Mouse (Mus musculus) midbrain, embryonic 14.5 days (tissue): ENCODE results near the gene Nmur1. TPM values are rescaled to one million over a fixed set of nuclear protein-coding genes. Genes with fewer than 3 reads are reported as not detected.

ENCODE experiments used
- ATAC-seq: fragments of 200-750 bp; cut with Nextera tagmentation; 2 replicates; pipeline ENCODE4 v1.8.0; 2017; ENCODE audit warnings: moderate number of reproducible peaks, moderate library complexity; ENCODE audit not compliant: low FRiP score, low TSS enrichment
- DNase-seq: peaks from one replicate; pipeline ENCODE4 v3.0.0-alpha.2; 2015
- H3K27ac ChIP-seq: fragments of 300-500 bp; sonication (generic); replicated peaks from 2 replicates; pipeline ENCODE4 v1.5.1; 2014; ENCODE audit warnings: mild to moderate bottlenecking, low read depth, low read length, moderate library complexity
- H3K27me3 ChIP-seq: fragments of 300-500 bp; sonication (generic); 2 replicates; pipeline ENCODE4 v1.6.1; 2014; ENCODE audit warnings: low read length, control low read depth, mixed read lengths; ENCODE audit not compliant: control insufficient read depth, insufficient read depth
- H3K36me3 ChIP-seq: fragments of 300-500 bp; sonication (generic); 2 replicates; pipeline ENCODE4 v1.6.1; 2014; ENCODE audit warnings: low read length, control low read depth; ENCODE audit not compliant: control insufficient read depth, insufficient read depth
- H3K4me1 ChIP-seq: fragments of 300-500 bp; sonication (generic); 2 replicates; pipeline ENCODE4 v1.6.1; 2014; ENCODE audit warnings: mild to moderate bottlenecking, antibody characterized with exemption, low read length, control low read depth; ENCODE audit not compliant: control insufficient read depth, insufficient read depth
- H3K4me2 ChIP-seq: fragments of 300-500 bp; sonication (generic); 2 replicates; pipeline ENCODE4 v1.6.1; 2014; ENCODE audit warnings: mild to moderate bottlenecking, low read length, moderate library complexity
- H3K4me3 ChIP-seq: fragments of 300-500 bp; sonication (generic); replicated peaks from 2 replicates; pipeline ENCODE4 v1.5.1; 2014; ENCODE audit warnings: low read depth, low read length
- H3K9ac ChIP-seq: fragments of 300-500 bp; sonication (generic); replicated peaks from 2 replicates; pipeline ENCODE4 v1.6.1; 2014; ENCODE audit warnings: mild to moderate bottlenecking, low read length, moderate library complexity
- H3K9me3 ChIP-seq: fragments of 300-500 bp; sonication (generic); 2 replicates; pipeline ENCODE4 v1.6.1; 2016; ENCODE audit warnings: low read length, control low read depth, mixed read lengths; ENCODE audit not compliant: control insufficient read depth
- WGBS: fragments of 180-500 bp; shearing (Covaris S2); extraction: QIAGEN DNeasy Blood & Tissue Kit; methylation state at CpG from one replicate; pipeline ENCODE4 v1.1.7; 2014; 5-methylcytosine and 5-hydroxymethylcytosine counted together
- polyA plus RNA-seq: library from polyadenylated mRNA; unstranded; fragments of >200 nt; fragmentation: Nextera tagmentation; extraction: Ambion mirVana; gene quantifications from 2 replicates; pipeline ENCODE4 v1.2.1, GENCODE M21; 2014

Nmur1 gene
- polyA plus RNA-seq, 1 experiment from 2014 or later, result not detected

DNA sequence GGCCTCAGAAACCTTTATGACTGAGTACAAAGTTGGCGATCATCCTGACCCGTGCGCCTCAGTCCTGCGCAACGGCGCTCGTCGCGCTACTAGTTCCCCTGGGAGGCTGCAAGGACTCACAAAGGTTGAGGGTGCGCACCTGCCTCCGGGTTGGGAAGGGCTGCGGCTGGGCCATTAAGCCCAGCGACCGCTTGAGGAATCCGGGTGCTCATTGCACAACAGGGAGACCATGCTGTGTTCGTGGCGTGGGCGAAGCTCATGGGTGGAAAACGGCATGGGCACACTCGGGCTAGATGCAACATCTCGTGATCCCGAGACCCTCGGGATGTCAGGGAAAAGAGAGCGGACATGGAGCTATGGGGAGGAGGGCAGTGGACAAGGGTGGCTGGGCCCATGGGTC, 16.8 kb upstream of the Nmur1 start:
- Histone ChIP-seq H3K27me3 (no peaks in the 10 kb centered on the region), H3K36me3 (no peaks in the 10 kb centered on the region), H3K27ac (peak overlapping the region; percentile 99), H3K9ac (peak overlapping the region; percentile 95), H3K4me1 (peaks cover 33% of the 10 kb centered on the region), H3K4me2 (peak overlapping the region; percentile 91), H3K9me3 (no peaks in the 10 kb centered on the region), H3K4me3 (peak overlapping the region; percentile 51)
- 1% methylated on average over 24 of the region's 24 CpGs for WGBS
- no peak for DNase-seq
- no peak for ATAC-seq

DNA sequence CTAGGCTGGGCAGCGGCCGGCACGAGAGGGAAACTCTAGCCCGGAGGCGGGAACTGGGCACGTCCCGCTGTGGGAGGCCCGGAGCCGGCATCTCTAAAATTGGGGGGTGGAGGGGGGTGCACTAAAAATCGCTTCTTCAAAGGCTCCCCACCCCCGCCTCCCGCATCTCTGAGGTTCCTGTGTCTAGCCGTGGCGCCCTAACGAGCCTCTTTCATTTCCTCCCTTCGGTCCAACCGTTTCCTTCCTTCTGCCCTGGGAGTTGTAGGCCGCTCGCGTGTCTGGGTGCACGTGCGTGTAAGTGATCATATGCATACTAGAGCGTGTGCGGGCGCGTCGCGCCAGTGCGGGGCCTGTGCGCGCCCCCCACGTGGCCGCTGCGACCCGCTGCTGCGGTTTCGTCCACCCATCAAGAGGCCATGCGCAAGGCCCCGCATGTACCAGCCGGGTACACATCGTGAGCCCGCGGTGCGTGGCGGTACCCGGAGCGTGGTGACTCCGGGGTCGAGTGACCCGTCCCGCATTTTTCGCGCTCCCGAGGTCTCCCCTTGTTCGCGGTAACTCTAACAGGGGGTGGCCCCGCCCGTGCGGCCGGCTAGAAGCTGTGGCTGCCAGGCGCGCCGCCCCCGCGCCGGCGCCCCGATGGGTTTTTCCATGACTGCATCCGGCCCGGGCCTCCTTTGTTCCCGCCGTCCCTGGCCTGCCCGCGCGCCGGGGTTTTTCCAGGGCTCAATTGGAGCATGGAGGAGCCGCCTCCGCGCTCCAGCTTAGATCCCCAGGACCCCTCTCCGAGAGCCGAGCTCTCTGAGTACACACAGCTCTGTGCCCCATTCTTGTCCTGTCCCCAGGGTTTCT, 16.2 kb upstream of the Nmur1 start:
- under 1% methylated on average over 81 of the region's 81 CpGs for WGBS
- ATAC-seq, result peak; percentile 74
- Histone ChIP-seq H3K27me3 (no peaks in the 10 kb centered on the region), H3K4me2 (peak overlapping the region; percentile 91), H3K4me1 (peaks cover 33% of the 10 kb centered on the region), H3K36me3 (no peaks in the 10 kb centered on the region), H3K4me3 (peak overlapping the region; percentile 51), H3K27ac (peak overlapping the region; percentile 99), H3K9me3 (no peaks in the 10 kb centered on the region), H3K9ac (peak overlapping the region; percentile 95)
- DNase-seq, result peak; percentile 91

DNA sequence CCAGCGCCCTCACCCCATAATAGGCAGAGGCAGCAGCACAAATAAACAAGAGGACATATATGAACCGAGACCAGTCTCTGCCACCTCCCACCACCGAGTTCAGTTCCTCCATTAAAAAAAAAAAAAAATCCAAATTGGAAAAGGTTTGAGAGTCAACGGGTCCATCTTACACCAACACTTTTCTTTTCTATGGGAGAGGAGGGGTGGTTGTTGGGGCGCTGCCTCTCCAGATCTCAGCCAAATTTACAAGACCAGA, 15.6 kb upstream of the Nmur1 start:
- Histone ChIP-seq H3K27ac (peak overlapping the region; percentile 99), H3K27me3 (no peaks in the 10 kb centered on the region), H3K36me3 (no peaks in the 10 kb centered on the region), H3K4me3 (peak overlapping the region; percentile 51), H3K4me1 (peaks cover 33% of the 10 kb centered on the region), H3K9me3 (no peaks in the 10 kb centered on the region), H3K9ac (peak overlapping the region; percentile 95), H3K4me2 (peak overlapping the region; percentile 91)
- ATAC-seq (no peak), DNase-seq (no peak)
- 0% methylated on average over 5 of the region's 5 CpGs for WGBS

DNA sequence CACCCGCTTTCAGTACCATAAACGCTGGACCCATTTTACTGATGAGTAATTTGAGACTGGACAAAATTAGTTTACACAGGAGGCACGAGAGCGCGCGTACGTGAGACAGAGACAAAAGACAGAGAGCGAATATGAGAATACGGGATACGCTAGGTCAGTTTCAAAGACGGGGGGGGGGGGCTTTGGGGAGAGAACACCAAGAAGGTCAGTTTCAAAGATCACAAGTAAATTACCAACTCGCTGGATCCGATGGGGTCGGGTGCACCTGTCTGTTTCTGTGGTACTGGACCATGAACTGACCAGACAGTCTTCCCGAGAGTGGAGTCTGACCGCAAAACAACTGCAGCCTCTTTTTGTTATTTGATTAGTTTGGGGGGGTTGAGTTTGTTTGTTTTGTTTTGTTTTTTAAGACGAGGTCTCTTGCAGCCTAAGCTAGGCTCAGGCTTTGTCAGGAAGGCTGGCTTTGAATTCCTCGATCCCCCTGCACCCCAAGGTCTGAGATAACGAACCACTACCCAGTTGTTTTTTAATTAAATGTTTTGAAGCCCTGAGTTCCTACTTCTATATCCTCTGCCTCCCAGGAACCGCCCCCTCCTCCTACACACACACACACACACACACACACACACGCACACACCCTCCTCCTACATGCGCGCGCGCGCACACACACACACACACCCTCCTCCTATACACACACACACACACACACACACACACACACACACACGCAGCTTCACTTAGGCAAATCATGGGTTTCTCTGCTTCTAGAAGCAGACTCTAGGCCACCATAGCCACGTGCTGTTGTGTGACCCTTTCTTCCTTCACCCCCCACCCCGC, 15.1 kb upstream of the Nmur1 start:
- peak overlapping the region; percentile 95 for H3K9ac ChIP-seq
- peaks cover 37% of the 10 kb centered on the region for H3K4me1 ChIP-seq

DNA sequence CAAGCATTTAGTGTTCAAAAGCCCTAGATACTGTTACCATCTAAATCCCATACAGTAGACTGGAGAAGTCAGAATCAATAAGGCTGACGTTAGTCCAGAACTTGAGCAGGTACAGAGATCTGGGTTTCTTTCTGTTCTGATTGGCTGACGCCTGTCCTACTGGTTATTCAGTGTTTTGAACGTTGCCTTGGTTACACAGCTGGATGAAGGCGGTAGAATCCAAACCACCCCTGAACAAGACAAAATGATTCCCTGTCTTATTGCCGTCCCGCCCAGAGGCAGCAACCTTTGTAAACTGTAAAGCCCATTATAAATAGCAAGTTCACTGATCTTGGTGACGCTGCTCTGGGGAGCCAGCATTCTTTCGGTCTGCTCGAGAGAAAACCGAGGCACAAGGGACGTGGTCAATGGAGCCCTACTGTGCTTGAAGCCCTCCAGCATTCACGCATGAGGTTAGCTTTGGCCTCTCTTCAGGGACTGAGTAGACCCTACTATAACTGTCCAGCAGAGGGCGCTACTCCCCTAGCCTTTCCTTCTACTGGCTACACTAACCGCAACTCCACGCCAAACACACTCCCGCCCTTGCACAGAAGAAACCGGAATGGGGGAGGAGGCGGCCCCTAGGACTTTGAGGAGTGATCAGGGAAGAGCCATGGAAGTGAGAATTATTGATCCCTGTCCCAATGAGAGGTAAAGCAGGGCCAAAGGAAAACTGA, 14.3 kb upstream of the Nmur1 start:
- H3K9me3 ChIP-seq, result no peaks in the 10 kb centered on the region
- peak overlapping the region; percentile 99 for H3K27ac ChIP-seq
- DNase-seq (peak; percentile 96), ATAC-seq (peak; percentile 71)
- H3K27me3 ChIP-seq, result no peaks in the 10 kb centered on the region
- peak overlapping the region; percentile 91 for H3K4me2 ChIP-seq
- H3K9ac ChIP-seq, result peak overlapping the region; percentile 95; the same call in 1 of the 2 replicates
- no peaks in the 10 kb centered on the region for H3K36me3 ChIP-seq
- H3K4me3 ChIP-seq, result peak overlapping the region; percentile 51
- peaks cover 43% of the 10 kb centered on the region for H3K4me1 ChIP-seq
- 2% methylated on average over 18 of the region's 18 CpGs for WGBS

More for the DNA sequence above, 15.1 kb upstream of the Nmur1 start:
- Histone ChIP-seq H3K36me3 (no peaks in the 10 kb centered on the region), H3K4me2 (peak overlapping the region; percentile 91), H3K4me3 (peak overlapping the region; percentile 51), H3K27ac (peak overlapping the region; percentile 99), H3K27me3 (no peaks in the 10 kb centered on the region), H3K9me3 (no peaks in the 10 kb centered on the region)
- WGBS, result under 1% methylated on average over 29 of the region's 29 CpGs
- DNase-seq, result peak; percentile 80
- peak; percentile 35 for ATAC-seq

DNA sequence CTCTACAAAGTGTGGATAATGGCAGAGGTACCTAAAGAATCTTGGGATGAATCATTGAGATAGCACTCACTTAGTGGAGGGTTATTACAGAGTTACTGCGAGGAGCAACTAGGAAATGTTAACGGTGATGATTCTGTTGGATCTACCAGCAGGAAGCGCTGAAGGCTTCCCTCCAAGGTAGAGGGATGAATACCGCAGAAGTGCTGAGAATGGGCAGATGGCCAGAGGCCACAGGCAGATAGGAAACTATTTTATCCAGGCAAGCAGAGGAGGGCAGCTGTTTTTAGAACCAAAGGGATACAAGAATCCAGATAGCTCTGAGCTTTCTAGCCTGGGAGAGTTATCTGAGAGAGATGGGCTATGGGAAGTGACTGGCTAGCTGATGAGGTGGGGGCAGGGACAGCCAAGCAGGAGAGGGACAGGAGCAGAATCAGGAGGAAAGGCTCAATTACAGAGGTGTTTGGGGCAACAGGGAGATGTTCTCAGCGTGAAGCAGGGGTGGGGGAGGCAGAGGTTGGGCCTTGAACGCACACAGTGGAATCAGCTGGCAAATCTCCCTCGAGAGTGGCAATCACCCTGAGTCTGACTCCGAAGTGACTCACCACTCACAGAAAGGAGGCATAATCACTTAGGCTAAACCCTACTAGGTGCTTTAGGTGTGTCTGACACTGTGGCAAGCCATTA, 13.6 kb upstream of the Nmur1 start:
- Histone ChIP-seq H3K36me3 (no peaks in the 10 kb centered on the region), H3K9ac (no peak overlapping the region), H3K4me1 (peaks cover 50% of the 10 kb centered on the region), H3K9me3 (no peaks in the 10 kb centered on the region), H3K27ac (peak overlapping the region; percentile 99), H3K4me3 (no peak overlapping the region), H3K4me2 (peak overlapping the region; percentile 91), H3K27me3 (no peaks in the 10 kb centered on the region)
- no peak for ATAC-seq
- DNase-seq, result no peak
- 29% methylated on average over 8 of the region's 8 CpGs for WGBS

DNA sequence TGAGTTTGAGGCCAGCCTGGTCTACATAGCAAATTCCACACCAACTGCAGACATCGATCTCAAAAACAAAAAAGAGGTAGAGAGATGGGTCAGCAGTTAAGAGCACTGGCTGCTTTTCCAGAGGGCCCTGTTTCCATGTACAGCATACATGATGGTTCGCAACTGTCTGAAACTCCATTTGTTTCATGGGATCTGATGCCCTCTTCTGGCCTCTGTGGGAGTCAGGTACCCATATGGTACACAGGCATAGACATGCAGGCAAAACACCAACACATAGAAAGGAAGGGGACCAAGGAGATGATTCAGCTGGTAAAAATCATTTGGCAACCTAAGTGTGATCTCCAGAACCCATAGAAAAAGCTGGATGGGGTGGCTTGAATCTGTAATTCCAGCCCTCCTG, 12.5 kb upstream of the Nmur1 start:
- H3K4me3 ChIP-seq, result no peak overlapping the region
- 78% methylated on average over 2 of the region's 2 CpGs for WGBS
- peaks cover 53% of the 10 kb centered on the region for H3K4me1 ChIP-seq
- H3K9ac ChIP-seq, result no peak overlapping the region
- H3K27me3 ChIP-seq, result no peaks in the 10 kb centered on the region
- ATAC-seq, result no peak
- no peak overlapping the region for H3K27ac ChIP-seq
- no peaks in the 10 kb centered on the region for H3K9me3 ChIP-seq
- no peaks in the 10 kb centered on the region for H3K36me3 ChIP-seq
- H3K4me2 ChIP-seq, result no peak overlapping the region
- DNase-seq, result peak; percentile 62

DNA sequence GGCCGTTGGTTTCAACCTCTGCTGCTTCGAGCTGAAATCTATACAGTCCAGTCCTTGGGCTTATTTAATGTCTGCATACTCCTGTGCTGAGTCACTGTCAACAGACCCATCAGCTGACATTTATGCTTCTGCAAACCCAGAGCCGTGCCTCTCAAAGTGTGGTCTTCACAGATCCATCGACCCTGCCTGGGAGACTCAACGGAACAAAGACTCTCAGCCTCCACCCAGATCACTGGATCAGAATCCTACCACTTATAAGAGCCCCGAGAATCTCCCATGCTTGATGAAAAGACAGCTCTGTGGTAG, 11.9 kb upstream of the Nmur1 start:
- H3K27me3 ChIP-seq, result no peaks in the 10 kb centered on the region
- no peak overlapping the region for H3K27ac ChIP-seq
- no peaks in the 10 kb centered on the region for H3K9me3 ChIP-seq
- no peak for DNase-seq
- H3K9ac ChIP-seq, result 0 out of 2 replicates have a peak overlapping the region, but pooled peaks have one; percentile 17
- WGBS, result 78% methylated on average over 6 of the region's 6 CpGs
- H3K4me2 ChIP-seq, result no peak overlapping the region
- H3K4me1 ChIP-seq, result peaks cover 48% of the 10 kb centered on the region
- no peaks in the 10 kb centered on the region for H3K36me3 ChIP-seq
- no peak for ATAC-seq
- no peak overlapping the region for H3K4me3 ChIP-seq
